Mouse (Mus musculus) kidney, postnatal 4 days (tissue): Measurements from ENCODE around the gene Adck1.
"Not testable (repeated sequence)": the region's sequence is repeated elsewhere in the genome, so short reads cannot be mapped to it uniquely, and the experiment has no call there.

ENCODE experiments used
- DNase-seq, 2 experiments: peaks; one replicate each; pipeline ENCODE4 v3.0.0; 2021; ENCODE audit warnings: mixed read lengths in 2 of 2

The Adck1 gene

GRCm38 (mm10) chr12:88428735-88429134, 68.4 kb downstream of the Adck1 start:
- no peak for DNase-seq

GRCm38 (mm10) chr12:88432277-88432676, 71.9 kb downstream of the Adck1 start:
- DNase-seq, result no peak

- DNase-seq, result no peak
Observed at GRCm38 (mm10) chr12:88433171-88433570, 72.8 kb downstream of the Adck1 start.

GRCm38 (mm10) chr12:88436962-88437750, 76.8 kb downstream of the Adck1 start:
- DNase-seq, result no peak

GRCm38 (mm10) chr12:88441922-88442809, 81.8 kb downstream of the Adck1 start:
- no peak for DNase-seq

- DNase-seq, result no peak
Observed at GRCm38 (mm10) chr12:88444040-88444439, 83.7 kb downstream of the Adck1 start.

GRCm38 (mm10) chr12:88445471-88445870, 85.1 kb downstream of the Adck1 start:
- DNase-seq, result no peak

- DNase-seq, result no peak
Observed at GRCm38 (mm10) chr12:88450658-88451563, 90.6 kb downstream of the Adck1 start.

- peak; percentile 61 to 67 for DNase-seq
Observed at GRCm38 (mm10) chr12:88454701-88455410, 94.5 kb downstream of the Adck1 start.

- DNase-seq, result no peak
Observed at GRCm38 (mm10) chr12:88457021-88457420, 96.7 kb downstream of the Adck1 start.

GRCm38 (mm10) chr12:88458936-88459335, 98.6 kb downstream of the Adck1 start:
- DNase-seq, result no peak

- DNase-seq, result no peak
Observed at GRCm38 (mm10) chr12:88459461-88459860, 99.1 kb downstream of the Adck1 start.

GRCm38 (mm10) chr12:88461026-88461425, 100.7 kb downstream of the Adck1 start:
- no peak for DNase-seq

GRCm38 (mm10) chr12:88463588-88464290, 103.4 kb downstream of the Adck1 start:
- peak; percentile 28 to 47 for DNase-seq

GRCm38 (mm10) chr12:88466801-88467200, 106.4 kb downstream of the Adck1 start:
- DNase-seq, result no peak

- no peak for DNase-seq
Observed at GRCm38 (mm10) chr12:88467257-88467656, 106.9 kb downstream of the Adck1 start.

- DNase-seq, result no peak
Observed at GRCm38 (mm10) chr12:88467935-88468465, 107.6 kb downstream of the Adck1 start.

GRCm38 (mm10) chr12:88468691-88469090, 108.3 kb downstream of the Adck1 start:
- no peak for DNase-seq

GRCm38 (mm10) chr12:88471884-88472283, 111.5 kb downstream of the Adck1 start:
- DNase-seq, result not testable (repeated sequence)

- no peak for DNase-seq
Observed at GRCm38 (mm10) chr12:88472832-88473231, 112.5 kb downstream of the Adck1 start.

GRCm38 (mm10) chr12:88473796-88474195, 113.4 kb downstream of the Adck1 start:
- no peak for DNase-seq
